Mouse (Mus musculus): ENCODE results near the gene Aldh5a1. TPM values are rescaled to one million over a fixed set of nuclear protein-coding genes. Genes with fewer than 3 reads are reported as not detected.

Gene Aldh5a1
- polyA plus RNA-seq, 2 experiments from 2014 or later, result 0.20 to 0.49 TPM

DNA sequence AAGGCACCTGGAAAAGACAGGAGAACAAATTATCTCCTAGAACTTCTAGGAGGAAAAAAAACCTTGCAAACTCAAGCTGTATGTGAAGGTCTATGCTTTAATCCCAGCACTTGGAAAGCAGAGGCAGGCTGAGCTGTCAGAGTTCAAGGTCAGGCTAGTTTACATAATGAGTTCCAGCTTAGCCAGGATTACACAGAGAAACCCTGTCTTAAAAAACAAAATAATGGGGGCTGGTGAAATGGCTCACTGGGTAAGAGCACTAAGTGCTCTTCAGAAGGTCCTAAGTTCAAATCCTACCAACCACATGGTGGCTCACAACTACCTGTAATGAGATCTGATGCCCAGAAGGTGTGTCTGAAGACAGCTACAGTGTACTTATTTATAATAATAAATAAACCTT lies 6.9 kb downstream of the Aldh5a1 start:
- ATAC-seq, result no peak

GRCm38 (mm10) chr13:24923991-24924390 lies 13.5 kb downstream of the Aldh5a1 start:
- ATAC-seq, result no peak

- ATAC-seq, result peak; percentile 75
Observed at GRCm38 (mm10) chr13:24921281-24921680, 16.2 kb downstream of the Aldh5a1 start.

DNA sequence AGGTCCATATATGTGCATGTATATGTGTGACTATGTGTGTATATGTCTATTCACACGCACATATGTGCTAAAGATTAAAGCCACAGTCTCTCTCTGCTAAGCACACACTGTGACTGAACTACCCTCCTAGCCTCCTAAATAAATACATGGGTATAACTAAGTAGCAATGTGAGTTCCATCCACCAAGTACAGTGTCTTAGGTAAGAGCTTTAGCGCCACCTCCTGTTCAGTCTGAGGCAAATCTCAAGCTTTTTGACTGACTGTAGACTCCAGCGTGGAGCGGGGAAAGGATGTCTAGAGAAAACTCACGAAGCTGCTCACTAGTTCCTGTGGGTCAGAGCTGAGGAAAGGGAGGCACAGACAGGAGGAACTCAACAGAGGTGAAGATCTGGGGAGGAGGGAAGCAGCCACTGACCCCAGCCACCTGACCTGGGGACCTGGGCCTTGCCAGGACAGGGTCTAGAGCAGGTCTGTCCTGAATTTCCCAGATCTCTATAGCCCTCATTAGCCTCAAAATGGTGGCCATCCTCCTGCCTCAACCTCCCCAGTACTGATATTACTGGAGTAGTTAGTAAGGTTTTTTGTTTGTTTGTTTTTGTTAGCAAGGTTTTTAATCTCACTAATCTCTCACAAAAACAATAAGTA lies 17.0 kb downstream of the Aldh5a1 start:
- peak; percentile 72 for ATAC-seq

GRCm38 (mm10) chr13:24915831-24916230 lies 21.6 kb downstream of the Aldh5a1 start:
- ATAC-seq, result no peak

DNA sequence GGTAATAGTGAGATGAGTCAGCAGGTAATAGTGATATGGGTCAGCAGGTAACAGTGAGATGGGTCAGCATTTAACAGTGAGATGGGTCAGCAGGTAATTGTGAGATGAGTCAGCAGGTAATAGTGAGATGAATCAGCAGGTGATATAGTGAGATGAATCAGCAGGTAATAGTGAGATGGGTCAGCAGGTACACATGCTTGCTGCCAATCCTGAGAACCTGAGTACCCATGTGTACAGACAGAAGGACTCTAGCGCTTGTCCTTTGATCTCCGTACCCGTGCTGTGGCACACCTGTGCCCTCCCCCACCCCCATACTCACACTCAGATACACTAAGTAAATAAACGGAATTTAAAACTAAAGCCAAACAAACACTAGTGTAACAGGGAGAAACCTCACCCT lies 22.5 kb downstream of the Aldh5a1 start:
- ATAC-seq, result no peak

GRCm38 (mm10) chr13:24913576-24913975 lies 23.9 kb downstream of the Aldh5a1 start:
- no peak for ATAC-seq

- no peak for ATAC-seq
Observed at GRCm38 (mm10) chr13:24909112-24909511, 28.3 kb downstream of the Aldh5a1 start.

- no peak for ATAC-seq
Observed at GRCm38 (mm10) chr13:24906831-24907570, 30.5 kb downstream of the Aldh5a1 start.

DNA sequence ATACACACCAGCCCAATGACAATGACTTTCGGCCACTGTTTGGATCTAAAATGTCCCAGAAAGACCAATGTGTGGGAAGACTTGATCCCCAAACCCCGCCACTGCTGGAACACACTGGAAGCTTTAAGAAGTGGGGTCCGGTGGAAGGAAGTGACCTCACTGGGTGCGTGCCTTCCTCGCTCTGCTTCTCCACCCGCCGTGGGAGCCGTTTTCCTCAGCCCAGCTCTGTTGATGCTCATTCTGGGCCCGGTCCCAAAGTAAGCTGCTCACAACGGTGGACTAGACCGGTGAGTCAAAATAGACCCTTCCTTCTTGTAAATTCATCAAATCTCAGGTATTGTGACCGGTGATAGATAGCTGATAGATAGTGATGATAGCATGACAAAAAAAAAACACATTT lies 32.0 kb downstream of the Aldh5a1 start:
- ATAC-seq, result no peak

GRCm38 (mm10) chr13:24903412-24903811 lies 34.0 kb downstream of the Aldh5a1 start:
- no peak for ATAC-seq

GRCm38 (mm10) chr13:24901916-24902315 lies 35.5 kb downstream of the Aldh5a1 start:
- no peak for ATAC-seq

DNA sequence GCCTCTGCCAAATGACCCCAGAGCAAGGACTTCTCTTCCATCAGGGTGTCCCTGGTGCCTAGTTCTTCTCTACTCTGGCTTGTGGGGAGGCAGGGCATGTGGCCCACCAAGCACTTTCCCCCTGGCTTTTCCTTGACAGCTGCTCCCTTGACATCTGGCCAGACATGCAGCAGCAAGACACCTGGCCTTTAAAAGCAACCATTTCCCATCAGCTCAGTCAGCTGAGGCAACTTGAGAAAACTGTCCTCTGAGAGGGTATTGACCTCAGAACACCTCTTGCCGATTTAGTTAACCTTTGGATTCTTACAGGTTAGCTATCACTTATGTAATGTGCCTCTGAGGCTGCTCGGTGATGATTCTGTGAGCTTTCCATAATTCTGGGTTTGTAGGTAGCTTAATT lies 43.6 kb downstream of the Aldh5a1 start:
- ATAC-seq, result no peak

GRCm38 (mm10) chr13:24892516-24892915 lies 44.9 kb downstream of the Aldh5a1 start:
- no peak for ATAC-seq

DNA sequence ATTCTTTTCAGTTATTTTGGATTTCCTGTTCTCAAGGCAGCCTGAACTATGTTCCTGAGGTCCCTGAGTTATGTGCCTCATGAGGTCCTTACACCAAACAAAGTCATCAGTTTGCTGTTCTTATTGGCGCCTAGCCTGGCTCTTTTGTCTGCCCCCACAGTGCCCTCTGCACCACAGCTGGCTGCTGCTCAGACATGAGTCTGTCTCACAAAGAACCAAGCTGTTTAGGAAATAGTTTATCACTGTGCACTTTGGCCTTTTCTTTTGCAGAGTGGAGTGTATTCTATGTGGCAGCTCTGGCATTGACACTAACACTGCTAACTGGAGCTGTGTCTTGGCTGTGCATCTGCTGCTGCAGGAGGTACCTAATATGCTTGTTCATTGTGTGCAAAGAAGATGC lies 47.9 kb downstream of the Aldh5a1 start:
- no peak for ATAC-seq

DNA sequence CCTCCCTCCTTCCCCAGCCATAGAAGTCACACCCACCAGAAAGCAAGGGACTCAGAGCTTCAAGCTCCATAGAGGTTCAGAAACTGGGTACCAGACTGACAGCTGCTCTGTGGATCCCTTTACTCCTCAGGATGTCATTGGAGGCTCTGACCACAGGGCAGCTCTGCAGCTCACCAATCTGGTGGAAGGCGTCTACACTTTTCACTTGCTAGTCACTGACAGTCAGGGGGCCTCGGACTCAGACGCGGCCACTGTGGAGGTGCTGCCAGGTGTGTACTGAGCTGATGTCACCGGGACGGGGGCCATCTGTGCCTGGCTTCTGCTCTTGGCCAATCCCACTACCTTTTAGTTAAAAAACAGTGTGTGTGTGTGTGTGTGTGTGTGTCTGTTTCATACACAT lies 55.0 kb downstream of the Aldh5a1 start:
- ATAC-seq, result no peak

- no peak for ATAC-seq
Observed at GRCm38 (mm10) chr13:24880704-24881103, 56.8 kb downstream of the Aldh5a1 start.

DNA sequence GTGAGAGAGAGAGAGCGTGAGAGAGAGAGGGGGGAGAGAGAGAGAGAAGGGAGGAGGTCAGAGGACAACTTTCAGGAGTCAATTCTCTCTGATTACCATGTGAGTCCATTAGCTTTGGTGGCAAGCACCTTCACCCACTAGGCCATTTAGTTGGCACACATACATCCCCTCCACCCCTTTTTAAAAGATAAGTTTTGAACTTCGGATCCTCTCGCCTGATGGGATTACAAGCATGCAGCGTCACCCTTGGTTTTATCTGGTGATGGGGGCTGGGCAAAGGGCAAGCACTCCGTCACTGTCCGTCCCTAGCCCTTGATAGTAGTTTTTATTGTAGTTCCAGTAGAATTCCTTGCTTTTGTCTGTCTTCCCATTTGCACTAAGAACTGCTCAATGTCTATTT lies 57.3 kb downstream of the Aldh5a1 start:
- ATAC-seq, result no peak

DNA sequence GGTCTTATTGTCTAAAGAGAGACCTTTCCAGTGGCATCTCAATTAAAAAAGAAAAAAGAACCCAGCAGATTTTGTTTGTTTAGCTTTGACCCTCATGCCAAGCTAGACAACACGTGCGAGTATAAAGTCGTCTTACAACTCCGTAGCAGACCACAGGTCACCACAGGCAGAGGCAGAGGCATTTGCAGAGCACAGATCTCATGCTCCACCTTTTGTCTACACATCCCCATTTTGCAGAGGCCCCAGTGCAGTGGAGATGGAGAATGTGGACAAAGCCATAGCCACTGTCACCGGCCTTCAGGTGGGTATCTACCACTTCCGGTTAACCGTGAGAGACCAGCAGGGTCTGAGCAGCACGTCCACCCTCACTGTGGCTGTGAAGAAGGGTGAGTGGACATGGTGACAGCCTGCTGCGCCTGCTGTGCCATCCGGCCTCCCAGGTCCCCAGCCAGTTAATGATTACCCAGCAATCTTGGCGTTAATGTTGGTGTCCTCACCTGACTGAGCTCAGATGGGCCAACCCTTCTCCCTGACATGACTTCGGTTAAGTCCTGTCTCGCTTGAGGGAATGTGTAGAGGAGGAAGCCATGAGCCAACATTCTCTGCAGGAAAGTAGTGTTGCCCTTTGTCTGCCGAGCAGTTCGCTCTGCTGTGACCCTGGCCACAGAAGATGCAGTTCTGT lies 58.0 kb downstream of the Aldh5a1 start:
- no peak for ATAC-seq

- no peak for ATAC-seq
Observed at GRCm38 (mm10) chr13:24868233-24868632, 69.2 kb downstream of the Aldh5a1 start.

- ATAC-seq, result no peak
Observed at GRCm38 (mm10) chr13:24867789-24868188, 69.7 kb downstream of the Aldh5a1 start.

DNA sequence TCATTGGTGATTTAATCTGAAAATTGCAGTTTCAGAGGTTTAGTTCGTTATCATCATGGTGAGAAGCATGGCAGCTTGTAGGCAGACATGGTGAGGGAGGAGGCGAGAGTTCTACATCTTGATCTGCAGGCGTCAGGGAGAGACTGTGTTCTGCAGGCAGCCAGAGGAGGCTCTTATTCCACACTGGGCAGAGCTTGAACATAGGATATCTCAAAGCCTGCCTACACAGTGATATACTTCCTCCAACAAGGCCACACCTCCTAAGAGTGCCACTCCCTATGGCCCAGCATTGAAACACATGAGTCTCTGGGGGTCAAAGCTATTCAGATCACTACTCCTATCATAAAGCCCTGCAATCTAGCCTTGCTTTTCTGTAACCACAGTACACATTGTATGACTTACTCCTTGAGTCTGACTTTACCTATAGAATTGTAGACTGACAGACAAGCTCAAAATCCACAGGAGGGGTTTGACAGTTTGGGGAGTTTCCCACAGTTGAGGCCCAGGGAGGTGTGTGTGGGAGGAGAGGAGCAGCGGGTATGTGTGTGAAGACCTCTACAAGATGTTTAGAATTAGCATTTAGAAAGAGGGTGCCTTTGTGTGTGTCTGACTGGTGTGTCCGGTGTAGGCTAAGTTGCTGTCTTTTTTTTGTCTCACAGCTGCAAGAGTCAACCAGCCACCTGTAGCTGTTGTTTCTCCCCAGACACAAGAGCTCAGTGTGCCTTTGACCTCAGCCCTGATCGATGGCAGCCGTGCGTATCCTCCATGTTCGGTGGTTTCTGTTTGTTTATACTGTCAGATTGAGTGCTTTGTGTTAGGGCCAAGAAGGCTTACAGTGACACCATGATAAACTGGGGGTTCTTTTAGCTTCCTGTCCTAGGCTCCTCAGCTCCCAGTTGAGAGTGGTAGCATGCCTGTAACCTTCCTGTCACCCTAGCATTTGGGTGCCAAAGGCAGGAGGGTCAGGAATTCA lies 70.7 kb downstream of the Aldh5a1 start:
- peak; percentile 75 for ATAC-seq

- ATAC-seq, result no peak
Observed at GRCm38 (mm10) chr13:24862520-24862919, 74.9 kb downstream of the Aldh5a1 start.

Data from activated CD4-positive, CD25-positive, alpha-beta regulatory T cell, adult 4 months (primary cell).